Mouse (Mus musculus): Measurements from ENCODE around the gene Snip1. TPM values are rescaled to one million over a fixed set of nuclear protein-coding genes. Genes with fewer than 3 reads are reported as not detected.

Snip1 gene
- 10.8 and 11.6 TPM in 2 replicates for polyA plus RNA-seq (2015; fragmentation: Nextera tagmentation; extraction: Ambion mirVana)

DNA sequence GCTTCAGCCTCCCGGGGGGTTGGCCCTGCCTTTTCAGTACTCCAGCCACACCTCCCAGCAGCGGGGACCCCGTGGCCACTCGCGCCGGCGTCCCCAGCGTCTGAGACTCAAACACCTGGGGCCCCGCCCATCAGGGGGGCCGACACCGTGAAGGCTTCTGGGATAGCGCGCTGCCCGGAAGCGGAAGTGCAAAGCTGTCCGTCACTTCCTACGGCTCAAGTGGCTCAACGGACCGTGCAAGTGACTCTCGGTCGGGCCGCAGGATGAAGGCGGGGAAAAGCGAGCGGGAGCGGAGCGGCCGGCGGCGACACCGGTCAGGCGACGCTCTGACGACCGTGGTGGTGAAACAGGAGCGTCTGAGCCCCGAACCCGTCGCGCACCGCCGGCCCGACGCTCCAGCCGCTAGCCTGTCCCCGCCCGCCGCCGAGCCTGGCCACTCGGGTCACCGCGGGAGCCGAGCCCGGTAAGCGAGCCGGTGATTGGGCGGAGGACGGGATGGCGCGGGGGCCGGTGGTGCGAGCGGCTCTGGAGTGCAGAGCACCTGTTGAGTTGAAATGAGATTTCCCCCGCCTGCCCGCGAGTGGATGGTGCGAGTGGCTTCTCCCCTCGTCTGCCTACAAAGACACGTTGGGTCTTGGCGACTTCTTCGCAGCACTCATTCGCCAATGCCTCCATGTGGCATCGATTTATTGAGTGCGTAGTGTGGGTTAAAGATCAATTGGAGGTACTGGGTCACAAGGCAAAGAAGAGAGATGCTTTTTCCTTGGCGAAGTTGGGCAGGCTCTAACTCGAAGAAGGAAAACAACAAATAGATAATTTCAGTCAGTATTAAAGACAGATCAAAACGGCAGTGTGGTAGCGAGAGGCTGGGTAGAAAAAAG lies at the start of gene Snip1:
TSS of gene Snip1 (plus strand) at position 183 of the 881 bp plus-strand sequence.
- peaks cover 16% of the 10 kb centered on the region for H3K4me1 ChIP-seq (ENCODE audit: control insufficient read depth, low read depth, low read length)
- peak within 1 kb of the TSS; percentile 93 for H3K4me2 ChIP-seq (ENCODE audit: low read depth, low read length)
- ATAC-seq (ENCODE audit: low read depth), result peak; percentile 94
- peak within 1 kb of the TSS; percentile 72 for H3K4me3 ChIP-seq (ENCODE audit: low read depth, low read length)
- no peaks in the 10 kb centered on the region for H3K27me3 ChIP-seq (ENCODE audit: control insufficient read depth, insufficient read depth, low read depth, low read length)
- H3K27ac ChIP-seq (ENCODE audit: low read length), result peak within 1 kb of the TSS; percentile 68
- under 1% methylated on average over 78 of the region's 78 CpGs for WGBS (ENCODE audit: insufficient replicate concordance)
- no peaks in the 10 kb centered on the region for H3K9me3 ChIP-seq (replicated peaks; ENCODE audit: control insufficient read depth, low read length)
- H3K36me3 ChIP-seq (ENCODE audit: control insufficient read depth, insufficient read depth), result peaks cover 13% of the 10 kb centered on the region
- H3K9ac ChIP-seq (ENCODE audit: low read depth, low read length), result peak within 1 kb of the TSS; percentile 91

DNA sequence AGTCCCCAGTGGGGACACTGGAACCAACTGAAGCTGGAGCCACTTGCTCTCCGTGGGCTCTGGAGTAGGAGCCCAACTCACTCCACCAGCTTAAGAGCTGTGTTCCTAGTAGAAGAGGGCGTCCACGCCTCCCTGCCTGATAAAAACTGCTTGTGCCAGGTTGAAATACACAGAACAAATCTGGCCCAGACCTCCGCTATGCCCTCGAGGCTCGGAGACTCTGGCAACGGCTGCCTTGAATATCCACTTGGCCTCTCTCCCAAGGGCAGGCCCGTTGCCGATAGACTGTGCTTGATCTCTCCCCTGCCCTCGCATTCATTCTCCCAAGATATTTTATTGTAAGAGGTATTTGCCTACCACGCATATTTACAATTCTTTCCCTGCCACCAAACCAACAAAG lies 49.0 kb upstream of the Snip1 start:
- Histone ChIP-seq H3K9me3 (replicated peaks; ENCODE audit: control insufficient read depth, low read length) (no peaks in the 10 kb centered on the region), H3K4me3 (ENCODE audit: low read depth, low read length) (no peak overlapping the region), H3K9ac (ENCODE audit: low read depth, low read length) (no peak overlapping the region), H3K4me2 (ENCODE audit: low read depth, low read length) (no peak overlapping the region), H3K36me3 (ENCODE audit: control insufficient read depth, insufficient read depth) (no peaks in the 10 kb centered on the region), H3K27ac (ENCODE audit: low read length) (no peak overlapping the region), H3K4me1 (ENCODE audit: control insufficient read depth, low read depth, low read length) (no peaks in the 10 kb centered on the region), H3K27me3 (ENCODE audit: control insufficient read depth, insufficient read depth, low read depth, low read length) (no peaks in the 10 kb centered on the region)
- no peak for ATAC-seq (ENCODE audit: low read depth)
- 68% methylated on average over 11 of the region's 11 CpGs for WGBS (ENCODE audit: insufficient replicate concordance)

DNA sequence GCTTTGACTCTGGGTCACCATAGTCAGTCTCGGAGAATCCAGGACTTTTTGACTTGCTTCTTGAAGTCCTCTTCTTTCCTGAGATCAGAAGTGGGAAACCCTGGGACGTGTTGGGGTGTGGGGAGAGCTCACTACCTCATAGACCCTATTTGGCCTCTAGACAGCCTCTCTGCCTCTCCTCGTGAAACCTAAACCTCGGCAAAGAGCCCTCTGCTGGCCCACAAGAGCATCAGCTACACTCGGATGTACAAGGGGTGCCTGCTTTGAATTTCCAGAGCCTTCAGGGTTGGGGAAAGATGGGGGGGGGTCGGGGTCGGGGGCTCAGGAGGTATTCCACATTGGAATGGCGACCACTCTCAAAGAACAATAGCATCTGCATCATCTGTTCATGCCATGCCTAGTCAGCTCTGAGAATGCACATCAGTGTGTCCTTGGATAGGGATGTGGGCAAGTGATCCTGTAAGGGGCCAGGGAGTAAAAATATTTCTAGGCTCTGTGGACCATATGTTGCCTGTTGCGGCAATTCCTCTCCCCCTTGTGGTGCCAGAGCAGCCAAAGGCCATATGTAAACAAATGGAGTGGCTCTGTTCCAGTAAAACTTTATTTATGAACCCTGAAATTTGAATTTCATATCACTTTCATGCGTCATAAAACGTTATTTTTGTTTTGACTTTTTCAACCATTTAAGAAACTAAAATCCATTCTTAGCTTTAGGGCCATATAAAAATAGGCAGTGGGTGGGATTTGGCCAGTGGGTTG lies 45.5 kb upstream of the Snip1 start:
- H3K4me2 ChIP-seq (ENCODE audit: low read depth, low read length), result no peak overlapping the region
- H3K4me1 ChIP-seq (ENCODE audit: control insufficient read depth, low read depth, low read length), result no peaks in the 10 kb centered on the region
- H3K9ac ChIP-seq (ENCODE audit: low read depth, low read length), result no peak overlapping the region
- no peak overlapping the region for H3K4me3 ChIP-seq (ENCODE audit: low read depth, low read length)
- H3K36me3 ChIP-seq (ENCODE audit: control insufficient read depth, insufficient read depth), result no peaks in the 10 kb centered on the region
- no peaks in the 10 kb centered on the region for H3K9me3 ChIP-seq (replicated peaks; ENCODE audit: control insufficient read depth, low read length)
- no peaks in the 10 kb centered on the region for H3K27me3 ChIP-seq (ENCODE audit: control insufficient read depth, insufficient read depth, low read depth, low read length)
- H3K27ac ChIP-seq (ENCODE audit: low read length), result no peak overlapping the region
- ATAC-seq (ENCODE audit: low read depth), result no peak
- WGBS (ENCODE audit: insufficient replicate concordance), result 23% methylated on average over 11 of the region's 11 CpGs

DNA sequence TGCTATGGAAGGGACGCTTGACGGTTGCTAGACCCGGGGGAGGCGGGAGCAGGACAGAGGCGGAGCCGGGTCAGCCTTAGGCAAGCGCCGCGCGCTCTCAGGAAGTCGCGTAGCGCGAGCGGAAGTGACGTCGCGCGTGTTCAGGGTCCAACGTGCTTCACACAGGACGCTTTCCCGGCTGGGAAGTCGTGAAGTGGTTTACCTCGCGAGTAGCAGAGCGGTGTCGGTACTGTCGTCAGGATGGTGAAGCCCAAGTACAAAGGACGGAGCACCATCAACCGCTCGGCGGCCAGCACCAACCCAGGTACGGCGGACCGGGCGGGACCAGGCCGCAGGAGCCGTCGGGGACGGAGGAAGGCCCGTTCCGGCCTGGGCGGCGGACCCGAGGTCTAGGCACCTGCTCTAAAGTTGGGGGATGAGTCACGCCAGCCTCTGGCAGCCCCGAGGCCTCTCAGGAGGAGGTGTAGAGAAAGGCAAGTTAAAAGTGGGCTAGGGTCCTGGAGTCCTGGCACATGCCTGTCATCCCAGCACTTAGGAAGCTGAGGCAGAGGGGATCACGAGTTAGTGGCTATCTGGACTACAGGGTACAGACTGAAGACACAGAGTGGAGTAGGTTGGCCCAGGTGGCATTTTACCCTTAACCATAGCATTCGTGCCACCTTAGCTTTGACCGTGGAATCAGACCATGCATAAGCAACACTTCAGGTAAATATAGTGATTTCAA lies 36.4 kb upstream of the Snip1 start:
- Histone ChIP-seq H3K4me1 (ENCODE audit: control insufficient read depth, low read depth, low read length) (peaks cover 12% of the 10 kb centered on the region), H3K4me2 (ENCODE audit: low read depth, low read length) (peak overlapping the region; percentile 90), H3K27ac (ENCODE audit: low read length) (peak overlapping the region; percentile 60), H3K27me3 (ENCODE audit: control insufficient read depth, insufficient read depth, low read depth, low read length) (peaks cover 2% of the 10 kb centered on the region; the same call in 1 of the 2 replicates), H3K36me3 (ENCODE audit: control insufficient read depth, insufficient read depth) (peaks cover 4% of the 10 kb centered on the region), H3K4me3 (ENCODE audit: low read depth, low read length) (peak overlapping the region; percentile 88), H3K9me3 (replicated peaks; ENCODE audit: control insufficient read depth, low read length) (no peaks in the 10 kb centered on the region), H3K9ac (ENCODE audit: low read depth, low read length) (peak overlapping the region; percentile 84)
- peak; percentile 100 for ATAC-seq (ENCODE audit: low read depth)
- WGBS (ENCODE audit: insufficient replicate concordance), result under 1% methylated on average over 50 of the region's 50 CpGs

DNA sequence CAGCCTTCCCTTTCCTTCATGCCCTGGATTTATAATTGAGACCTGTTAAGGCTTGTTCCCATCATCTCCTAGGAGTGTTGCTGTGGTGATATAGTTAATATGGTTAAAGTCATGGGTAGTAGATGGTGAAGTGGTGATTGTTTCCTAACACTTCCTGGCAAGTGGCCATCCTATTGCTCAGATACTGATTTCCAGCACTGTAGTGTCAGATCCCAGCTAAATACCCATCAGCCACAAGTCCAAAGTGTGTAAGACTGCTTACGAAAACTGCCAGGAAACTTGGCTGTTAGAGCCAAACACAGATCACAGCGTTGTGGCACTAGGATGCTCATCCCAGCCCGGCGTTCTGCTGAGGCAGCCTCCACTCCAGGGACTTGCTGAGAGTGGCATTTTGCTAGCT lies 32.1 kb upstream of the Snip1 start:
- H3K4me2 ChIP-seq (ENCODE audit: low read depth, low read length), result no peak overlapping the region
- no peak for ATAC-seq (ENCODE audit: low read depth)
- no peak overlapping the region for H3K4me3 ChIP-seq (ENCODE audit: low read depth, low read length)
- 88% methylated on average over 4 of the region's 4 CpGs for WGBS (ENCODE audit: insufficient replicate concordance)
- peaks cover 34% of the 10 kb centered on the region for H3K4me1 ChIP-seq (ENCODE audit: control insufficient read depth, low read depth, low read length)
- H3K27ac ChIP-seq (ENCODE audit: low read length), result no peak overlapping the region
- H3K9ac ChIP-seq (ENCODE audit: low read depth, low read length), result no peak overlapping the region
- no peaks in the 10 kb centered on the region for H3K9me3 ChIP-seq (replicated peaks; ENCODE audit: control insufficient read depth, low read length)
- no peaks in the 10 kb centered on the region for H3K27me3 ChIP-seq (ENCODE audit: control insufficient read depth, insufficient read depth, low read depth, low read length)
- peaks cover 9% of the 10 kb centered on the region for H3K36me3 ChIP-seq (ENCODE audit: control insufficient read depth, insufficient read depth)

DNA sequence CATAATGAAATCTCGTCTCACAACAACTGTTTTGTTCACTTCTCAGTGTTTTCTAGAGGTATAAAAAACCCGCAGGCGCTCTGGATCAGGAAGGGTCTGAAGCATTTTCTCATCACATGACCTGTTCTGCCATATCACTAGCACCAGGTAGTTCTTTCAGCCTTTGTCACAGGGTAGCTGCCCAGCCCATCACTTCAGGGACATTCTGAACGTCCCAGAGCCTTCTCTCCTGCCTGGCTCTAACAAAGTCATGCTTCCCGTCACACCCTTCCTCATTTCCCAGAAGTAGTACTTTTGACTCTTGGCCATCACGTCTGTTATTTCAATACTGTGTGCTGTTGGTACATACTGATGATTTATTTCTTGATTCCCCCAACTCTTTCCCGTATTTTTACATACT lies 22.0 kb upstream of the Snip1 start:
- H3K9ac ChIP-seq (ENCODE audit: low read depth, low read length), result no peak overlapping the region
- H3K27ac ChIP-seq (ENCODE audit: low read length), result no peak overlapping the region
- no peaks in the 10 kb centered on the region for H3K9me3 ChIP-seq (replicated peaks; ENCODE audit: control insufficient read depth, low read length)
- ATAC-seq (ENCODE audit: low read depth), result no peak
- H3K4me3 ChIP-seq (ENCODE audit: low read depth, low read length), result no peak overlapping the region
- H3K36me3 ChIP-seq (ENCODE audit: control insufficient read depth, insufficient read depth), result peaks cover 54% of the 10 kb centered on the region
- H3K27me3 ChIP-seq (ENCODE audit: control insufficient read depth, insufficient read depth, low read depth, low read length), result no peaks in the 10 kb centered on the region
- H3K4me1 ChIP-seq (ENCODE audit: control insufficient read depth, low read depth, low read length), result peaks cover 5% of the 10 kb centered on the region
- no peak overlapping the region for H3K4me2 ChIP-seq (ENCODE audit: low read depth, low read length)
- 74% methylated on average over 7 of the region's 7 CpGs for WGBS (ENCODE audit: insufficient replicate concordance)

DNA sequence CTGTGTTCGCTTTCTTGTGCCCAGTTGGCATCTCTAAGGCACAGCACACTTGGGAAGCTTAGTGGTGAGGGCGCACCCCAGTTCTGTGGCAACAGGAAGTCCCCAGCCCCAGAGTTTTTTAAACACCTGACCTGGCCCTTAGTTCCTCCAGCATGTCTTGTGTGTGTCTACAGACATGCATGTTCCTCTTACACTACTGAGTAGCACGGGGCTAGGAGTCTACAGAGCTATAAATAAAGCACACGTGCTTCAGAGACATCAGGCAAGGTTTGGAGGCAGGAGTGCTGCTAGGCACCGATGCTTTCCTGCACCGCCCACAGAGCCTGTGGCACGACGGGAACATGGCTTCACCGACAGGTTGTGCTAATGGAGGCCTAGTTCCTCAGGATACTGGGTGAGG lies 11.1 kb upstream of the Snip1 start:
- Histone ChIP-seq H3K27me3 (ENCODE audit: control insufficient read depth, insufficient read depth, low read depth, low read length) (no peaks in the 10 kb centered on the region), H3K4me1 (ENCODE audit: control insufficient read depth, low read depth, low read length) (peaks cover 7% of the 10 kb centered on the region), H3K9ac (ENCODE audit: low read depth, low read length) (no peak overlapping the region), H3K36me3 (ENCODE audit: control insufficient read depth, insufficient read depth) (peaks cover 28% of the 10 kb centered on the region), H3K4me2 (ENCODE audit: low read depth, low read length) (no peak overlapping the region), H3K4me3 (ENCODE audit: low read depth, low read length) (no peak overlapping the region), H3K9me3 (replicated peaks; ENCODE audit: control insufficient read depth, low read length) (no peaks in the 10 kb centered on the region), H3K27ac (ENCODE audit: low read length) (peak overlapping the region; percentile 12; the same call in 1 of the 2 replicates)
- 66% methylated on average over 9 of the region's 9 CpGs for WGBS (ENCODE audit: insufficient replicate concordance)
- peak; percentile 39; the same call in 1 of the 2 replicates for ATAC-seq (ENCODE audit: low read depth)

DNA sequence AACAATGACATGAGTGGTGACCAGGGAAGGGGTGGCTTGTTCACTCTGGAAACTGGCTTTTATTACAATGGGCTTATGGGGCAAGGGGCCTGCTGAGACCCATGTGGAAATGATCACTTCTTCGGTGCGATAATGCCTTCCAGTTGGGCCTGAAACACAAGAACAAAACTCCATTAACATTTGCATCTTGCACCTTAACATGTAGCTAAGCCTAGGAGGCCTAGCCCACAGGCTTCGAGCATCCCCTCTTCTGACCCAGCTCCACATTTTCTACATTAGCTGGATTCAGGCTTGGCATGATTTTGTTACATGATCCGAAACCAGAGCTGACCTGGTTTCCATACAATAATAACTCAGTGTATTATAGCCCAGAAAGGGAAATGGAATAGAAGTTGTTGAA lies 10.0 kb upstream of the Snip1 start:
- Histone ChIP-seq H3K4me3 (ENCODE audit: low read depth, low read length) (no peak overlapping the region), H3K4me2 (ENCODE audit: low read depth, low read length) (no peak overlapping the region), H3K9ac (ENCODE audit: low read depth, low read length) (no peak overlapping the region), H3K9me3 (replicated peaks; ENCODE audit: control insufficient read depth, low read length) (no peaks in the 10 kb centered on the region), H3K4me1 (ENCODE audit: control insufficient read depth, low read depth, low read length) (peaks cover 7% of the 10 kb centered on the region), H3K27ac (ENCODE audit: low read length) (no peak overlapping the region), H3K27me3 (ENCODE audit: control insufficient read depth, insufficient read depth, low read depth, low read length) (no peaks in the 10 kb centered on the region), H3K36me3 (ENCODE audit: control insufficient read depth, insufficient read depth) (peaks cover 26% of the 10 kb centered on the region)
- whole genome bisulfite sequencing (ENCODE audit: insufficient replicate concordance), result 82% methylated on average over 4 of the region's 4 CpGs
- ATAC-seq (ENCODE audit: low read depth), result no peak
